Mouse (Mus musculus) ES-Bruce4 (cell line): ENCODE results near the gene Hmgcl. TPM values are rescaled to one million over a fixed set of nuclear protein-coding genes. Genes with fewer than 3 reads are reported as not detected.
A peak's percentile ranks its signal among the peaks of the same experiment; 100 is the strongest.
"Not testable (repeated sequence)": the region's sequence is repeated elsewhere in the genome, so short reads cannot be mapped to it uniquely, and the experiment has no call there.

ENCODE experiments used
- H3K27ac ChIP-seq: 2 replicates; pipeline ENCODE4 v1.5.1; 2012; ENCODE audit warnings: low read length, inconsistent platforms; ENCODE audit not compliant: insufficient read depth
- H3K27me3 ChIP-seq: 2 replicates; pipeline ENCODE4 v1.6.1; 2012; ENCODE audit warnings: mild to moderate bottlenecking, low read length, inconsistent platforms; ENCODE audit not compliant: control insufficient read depth, poor library complexity, insufficient read depth, severe bottlenecking
- H3K36me3 ChIP-seq: 2 replicates; pipeline ENCODE4 v1.6.1; 2012; ENCODE audit warnings: inconsistent platforms, mild to moderate bottlenecking, low read length, moderate library complexity; ENCODE audit not compliant: control insufficient read depth, poor library complexity, insufficient read depth, severe bottlenecking
- H3K4me1 ChIP-seq: one replicate; pipeline ENCODE4 v1.8.1; 2011; ENCODE audit warnings: low read length; ENCODE audit not compliant: control insufficient read depth, insufficient read depth
- H3K4me3 ChIP-seq: 2 replicates; pipeline ENCODE4 v1.5.1; 2011; ENCODE audit warnings: low read depth, mild to moderate bottlenecking, low read length
- H3K9ac ChIP-seq: 2 replicates; pipeline ENCODE4 v1.6.1; 2012; ENCODE audit warnings: low read depth, mild to moderate bottlenecking, inconsistent platforms; ENCODE audit not compliant: poor library complexity, severe bottlenecking
- H3K9me3 ChIP-seq: replicated peaks from 2 replicates; pipeline ENCODE4 v1.6.1; 2012; ENCODE audit warnings: mild to moderate bottlenecking, low read length, inconsistent platforms; ENCODE audit not compliant: control insufficient read depth, poor library complexity, insufficient read depth, severe bottlenecking
- CTCF ChIP-seq: IDR thresholded peaks from one replicate; pipeline ENCODE4 v1.8.1; 2011; ENCODE audit warnings: low read depth, low read length
- EP300 ChIP-seq: IDR thresholded peaks from 2 replicates; pipeline ENCODE4 v1.6.1; 2011; ENCODE audit warnings: low read depth, low read length; ENCODE audit not compliant: insufficient read depth
- POLR2A ChIP-seq: IDR thresholded peaks from one replicate; pipeline ENCODE4 v1.8.1; 2011; ENCODE audit warnings: low read length; ENCODE audit not compliant: insufficient read depth
- polyA plus RNA-seq: library from polyadenylated mRNA; stranded (reverse); fragments of >200 nt; gene quantifications from 2 replicates; pipeline ENCODE4 v1.2.4, GENCODE M21; 2011; ENCODE audit warnings: low read depth; ENCODE audit not compliant: missing spikeins, insufficient read depth, insufficient read length

The Hmgcl gene
- polyA plus RNA-seq, 1 experiment: 18.3 TPM

GRCm38 (mm10) chr4:135970585-135970984 lies 24.3 kb downstream of the Hmgcl start:
- H3K36me3 ChIP-seq: peaks cover 21% of the 10 kb centered on the region

GRCm38 (mm10) chr4:135971805-135972555 lies 25.7 kb downstream of the Hmgcl start:
- Histone ChIP-seq H3K27ac (no peak overlapping the region), H3K4me3 (peak overlapping the region; percentile 67), H3K4me1 (peaks cover 3% of the 10 kb centered on the region), H3K36me3 (peaks cover 33% of the 10 kb centered on the region), H3K9me3 (no peaks in the 10 kb centered on the region), H3K27me3 (no peaks in the 10 kb centered on the region), H3K9ac (peak overlapping the region; percentile 72)
- 0 out of 2 replicates have a peak, but pooled peaks have one; percentile 9 for TF ChIP-seq EP300
- TF ChIP-seq POLR2A: peak; percentile 37
- TF ChIP-seq CTCF: no peak

More at GRCm38 (mm10) chr4:135970585-135970984, 24.3 kb downstream of the Hmgcl start:
- Histone ChIP-seq H3K4me1 (peaks cover 3% of the 10 kb centered on the region), H3K9ac (no peak overlapping the region), H3K27me3 (no peaks in the 10 kb centered on the region), H3K4me3 (no peak overlapping the region), H3K9me3 (no peaks in the 10 kb centered on the region), H3K27ac (no peak overlapping the region)
- TF ChIP-seq EP300 (no peak), POLR2A (no peak), CTCF (no peak)

- no peak within 1 kb of the TSS for H3K27ac ChIP-seq
- peak within 1 kb of the TSS; percentile 67 for H3K4me3 ChIP-seq
- peaks cover 34% of the 10 kb centered on the region for H3K36me3 ChIP-seq
- H3K4me1 ChIP-seq: peaks cover 3% of the 10 kb centered on the region
- H3K27me3 ChIP-seq: no peaks in the 10 kb centered on the region
- H3K9me3 ChIP-seq: no peaks in the 10 kb centered on the region
- H3K9ac ChIP-seq: peak within 1 kb of the TSS; percentile 72
- TF ChIP-seq CTCF (no peak), EP300 (no peak), POLR2A (no peak)
Measured at GRCm38 (mm10) chr4:135972556-135972906, 26.3 kb downstream of the Hmgcl start, which contains the start of gene Lypla2. Gene Lypla2 (minus strand): TSS chr4:135972626.

GRCm38 (mm10) chr4:135972911-135973811 lies 26.9 kb downstream of the Hmgcl start:
- Histone ChIP-seq H3K27ac (no peak overlapping the region), H3K9me3 (no peaks in the 10 kb centered on the region), H3K4me3 (peak overlapping the region; percentile 67), H3K9ac (no peak overlapping the region), H3K27me3 (no peaks in the 10 kb centered on the region), H3K4me1 (peaks cover 3% of the 10 kb centered on the region), H3K36me3 (peaks cover 30% of the 10 kb centered on the region)
- TF ChIP-seq POLR2A (no peak), CTCF (no peak), EP300 (no peak)

GRCm38 (mm10) chr4:135976146-135976545 lies 29.9 kb downstream of the Hmgcl start:
- Histone ChIP-seq H3K9me3 (no peaks in the 10 kb centered on the region), H3K36me3 (peaks cover 16% of the 10 kb centered on the region), H3K27me3 (no peaks in the 10 kb centered on the region), H3K9ac (no peak overlapping the region), H3K27ac (no peak overlapping the region), H3K4me3 (no peak overlapping the region), H3K4me1 (peaks cover 3% of the 10 kb centered on the region)
- TF ChIP-seq EP300: no peak
- no peak for TF ChIP-seq CTCF
- TF ChIP-seq POLR2A: no peak

GRCm38 (mm10) chr4:135980223-135980622 lies 34.0 kb downstream of the Hmgcl start:
- H3K27me3 ChIP-seq, H3K4me3 ChIP-seq: not testable (repeated sequence)

More at GRCm38 (mm10) chr4:135980223-135980622, 34.0 kb downstream of the Hmgcl start:
- not testable (repeated sequence) for H3K9ac ChIP-seq, H3K27ac ChIP-seq, H3K9me3 ChIP-seq, H3K4me1 ChIP-seq
- peaks cover 21% of the 10 kb centered on the region for H3K36me3 ChIP-seq
